Comparison of ENCODE assay signal across 8 mouse cellular contexts in genomic region chr7:45706721-45707241, GRCm38 (mm10). TPM values are rescaled to one million over a fixed set of nuclear protein-coding genes. Genes with fewer than 3 reads are reported as not detected.
DNase-seq lines count a peak whose midpoint lies in the region; ATAC-seq lines count a peak whose summit lies in the region.

No protein-coding gene starts in this region.

- H3K4me3 ChIP-seq in embryonic facial prominence, embryonic 15.5 days (replicated peaks) = peak overlapping the region; percentile 54
- peak overlapping the region; percentile 82 for H3K4me3 ChIP-seq in heart, embryonic 13.5 days
- peak overlapping the region; percentile 66 for H3K4me3 ChIP-seq in liver, embryonic 16.5 days (ENCODE audit: low read depth, low read length)
- H3K4me3 ChIP-seq in neural tube, embryonic 14.5 days (ENCODE audit: low read depth, low read length) = peak overlapping the region; percentile 48

- H3K9me3 ChIP-seq in embryonic facial prominence, embryonic 15.5 days (replicated peaks) = no peaks in the 10 kb centered on the region
- H3K9me3 ChIP-seq in heart, embryonic 13.5 days = no peaks in the 10 kb centered on the region
- H3K9me3 ChIP-seq in liver, embryonic 16.5 days (replicated peaks; ENCODE audit: control insufficient read depth, low read length) = no peaks in the 10 kb centered on the region
- H3K9me3 ChIP-seq in neural tube, embryonic 14.5 days (ENCODE audit: control insufficient read depth, low read length) = no peaks in the 10 kb centered on the region

- H3K36me3 ChIP-seq in embryonic facial prominence, embryonic 15.5 days = peaks cover 25% of the 10 kb centered on the region
- H3K36me3 ChIP-seq in heart, embryonic 13.5 days = peaks cover 23% of the 10 kb centered on the region
- peaks cover 9% of the 10 kb centered on the region for H3K36me3 ChIP-seq in liver, embryonic 16.5 days (ENCODE audit: control insufficient read depth, insufficient read depth)
- peaks cover 15% of the 10 kb centered on the region for H3K36me3 ChIP-seq in neural tube, embryonic 14.5 days (ENCODE audit: control insufficient read depth, insufficient read depth, low read length)

- peak overlapping the region; percentile 87 for H3K4me2 ChIP-seq in embryonic facial prominence, embryonic 15.5 days (replicated peaks)
- H3K4me2 ChIP-seq in heart, embryonic 13.5 days = peak overlapping the region; percentile 99
- peak overlapping the region; percentile 97 for H3K4me2 ChIP-seq in liver, embryonic 16.5 days (ENCODE audit: low read depth, low read length)
- H3K4me2 ChIP-seq in neural tube, embryonic 14.5 days (ENCODE audit: low read depth, low read length) = peak overlapping the region; percentile 93

- WGBS in embryonic facial prominence, embryonic 15.5 days = under 1% methylated on average over 44 of the region's 45 CpGs
- 1% methylated on average over 44 of the region's 45 CpGs for WGBS in heart, embryonic 13.5 days
- WGBS in liver, embryonic 16.5 days (ENCODE audit: insufficient replicate concordance) = under 1% methylated on average over 41 of the region's 45 CpGs
- WGBS in neural tube, embryonic 14.5 days = 1% methylated on average over 30 of the region's 45 CpGs

- H3K4me1 ChIP-seq in embryonic facial prominence, embryonic 15.5 days = peaks cover 56% of the 10 kb centered on the region
- peaks cover 53% of the 10 kb centered on the region for H3K4me1 ChIP-seq in heart, embryonic 13.5 days
- peaks cover 52% of the 10 kb centered on the region for H3K4me1 ChIP-seq in liver, embryonic 16.5 days (ENCODE audit: control insufficient read depth, low read depth, low read length)
- H3K4me1 ChIP-seq in neural tube, embryonic 14.5 days (ENCODE audit: control insufficient read depth, insufficient read depth, low read length) = peaks cover 40% of the 10 kb centered on the region

- DNase-seq in 3T3-L1 (ENCODE audit: low read depth, low spot score) = peak; percentile 56
- DNase-seq in adrenal gland, postnatal 14 days = peak; percentile 97
- peak; percentile 95 for DNase-seq in kidney, postnatal 10 days
- peak; percentile 96 for DNase-seq in testis, postnatal 10 days (ENCODE audit: low spot score)

- ATAC-seq in embryonic facial prominence, embryonic 15.5 days (ENCODE audit: insufficient number of reproducible peaks, low FRiP score, low TSS enrichment, low read depth) = no peak
- ATAC-seq in heart, embryonic 13.5 days (ENCODE audit: extremely low read depth, insufficient number of reproducible peaks, low FRiP score, low TSS enrichment) = no peak
- peak; percentile 20 for ATAC-seq in liver, embryonic 16.5 days (ENCODE audit: low read depth)
- ATAC-seq in neural tube, embryonic 14.5 days (ENCODE audit: low read depth) = no peak

- no peaks in the 10 kb centered on the region for H3K27me3 ChIP-seq in embryonic facial prominence, embryonic 15.5 days
- no peaks in the 10 kb centered on the region for H3K27me3 ChIP-seq in heart, embryonic 13.5 days (replicated peaks)
- H3K27me3 ChIP-seq in liver, embryonic 16.5 days (ENCODE audit: control insufficient read depth, insufficient read depth, low read depth, low read length) = no peaks in the 10 kb centered on the region; the same call in 1 of the 2 replicates
- H3K27me3 ChIP-seq in neural tube, embryonic 14.5 days (ENCODE audit: control insufficient read depth, insufficient read depth, low read length) = no peaks in the 10 kb centered on the region

- H3K27ac ChIP-seq in embryonic facial prominence, embryonic 15.5 days (replicated peaks) = peak overlapping the region; percentile 93
- H3K27ac ChIP-seq in heart, embryonic 13.5 days (replicated peaks) = peak overlapping the region; percentile 92
- peak overlapping the region; percentile 69 for H3K27ac ChIP-seq in liver, embryonic 16.5 days (ENCODE audit: low read length)
- H3K27ac ChIP-seq in neural tube, embryonic 14.5 days (ENCODE audit: low read depth, low read length) = peak overlapping the region; percentile 31; the same call in 1 of the 2 replicates

- H3K9ac ChIP-seq in embryonic facial prominence, embryonic 15.5 days = peak overlapping the region; percentile 68
- peak overlapping the region; percentile 91 for H3K9ac ChIP-seq in heart, embryonic 13.5 days
- peak overlapping the region; percentile 69 for H3K9ac ChIP-seq in liver, embryonic 16.5 days (ENCODE audit: low read depth, low read length)
- peak overlapping the region; percentile 64 for H3K9ac ChIP-seq in neural tube, embryonic 14.5 days (replicated peaks; ENCODE audit: low read depth, low read length)

RNA-seq across cellular contexts. Expression of gene Dbp, which starts 1.9 kb away (rescaled TPM):
- total RNA-seq in adrenal gland, postnatal 14 days (2021) = 31.2 and 46.3 TPM in 2 replicates
- 6.8 and 7.0 TPM in 2 replicates for polyA plus RNA-seq in embryonic facial prominence, embryonic 15.5 days (2015; fragmentation: Nextera tagmentation; extraction: Ambion mirVana)
- polyA plus RNA-seq in heart, embryonic 13.5 days (2015; fragmentation: Nextera tagmentation; extraction: Ambion mirVana) = 2.2 and 3.5 TPM in 2 replicates
- 0.27 and 0.32 TPM in 2 replicates for polyA plus RNA-seq in liver, embryonic 16.5 days (2015; fragmentation: Nextera tagmentation; extraction: Ambion mirVana)
- 2.5 and 2.6 TPM in 2 replicates for polyA plus RNA-seq in neural tube, embryonic 14.5 days (2014; fragmentation: Nextera tagmentation; extraction: Ambion mirVana)

RNA-seq across cellular contexts. Expression of gene Car11, which starts 7.1 kb away (rescaled TPM):
- total RNA-seq in adrenal gland, postnatal 14 days (2021) = 10.5 and 16.9 TPM in 2 replicates
- 17.2 and 17.7 TPM in 2 replicates for polyA plus RNA-seq in embryonic facial prominence, embryonic 15.5 days (2015; fragmentation: Nextera tagmentation; extraction: Ambion mirVana)
- 5.4 and 6.0 TPM in 2 replicates for polyA plus RNA-seq in heart, embryonic 13.5 days (2015; fragmentation: Nextera tagmentation; extraction: Ambion mirVana)
- 0.23 and 0.37 TPM in 2 replicates for polyA plus RNA-seq in liver, embryonic 16.5 days (2015; fragmentation: Nextera tagmentation; extraction: Ambion mirVana)
- 31.9 and 32.8 TPM in 2 replicates for polyA plus RNA-seq in neural tube, embryonic 14.5 days (2014; fragmentation: Nextera tagmentation; extraction: Ambion mirVana)

RNA-seq across cellular contexts. Expression of gene Rpl18, which starts 8.5 kb away (rescaled TPM):
- total RNA-seq in adrenal gland, postnatal 14 days (2021) = 927 and 1,052 TPM in 2 replicates
- 1,062 and 1,100 TPM in 2 replicates for polyA plus RNA-seq in embryonic facial prominence, embryonic 15.5 days (2015; fragmentation: Nextera tagmentation; extraction: Ambion mirVana)
- polyA plus RNA-seq in heart, embryonic 13.5 days (2015; fragmentation: Nextera tagmentation; extraction: Ambion mirVana) = 630 and 695 TPM in 2 replicates
- 460 and 502 TPM in 2 replicates for polyA plus RNA-seq in liver, embryonic 16.5 days (2015; fragmentation: Nextera tagmentation; extraction: Ambion mirVana)
- polyA plus RNA-seq in neural tube, embryonic 14.5 days (2014; fragmentation: Nextera tagmentation; extraction: Ambion mirVana) = 603 and 609 TPM in 2 replicates

RNA-seq across cellular contexts. Expression of gene Sphk2, which starts 11.0 kb away (rescaled TPM):
- 32.3 and 34.4 TPM in 2 replicates for total RNA-seq in adrenal gland, postnatal 14 days (2021)
- 38.4 and 43.4 TPM in 2 replicates for polyA plus RNA-seq in embryonic facial prominence, embryonic 15.5 days (2015; fragmentation: Nextera tagmentation; extraction: Ambion mirVana)
- polyA plus RNA-seq in heart, embryonic 13.5 days (2015; fragmentation: Nextera tagmentation; extraction: Ambion mirVana) = 16.7 and 17.5 TPM in 2 replicates
- polyA plus RNA-seq in liver, embryonic 16.5 days (2015; fragmentation: Nextera tagmentation; extraction: Ambion mirVana) = 11.0 and 13.9 TPM in 2 replicates
- polyA plus RNA-seq in neural tube, embryonic 14.5 days (2014; fragmentation: Nextera tagmentation; extraction: Ambion mirVana) = 15.6 and 19.1 TPM in 2 replicates

RNA-seq across cellular contexts. Expression of gene Sec1, which starts 12.6 kb away (rescaled TPM):
- 0.22 and 0.41 TPM in 2 replicates for total RNA-seq in adrenal gland, postnatal 14 days (2021)
- polyA plus RNA-seq in embryonic facial prominence, embryonic 15.5 days (2015; fragmentation: Nextera tagmentation; extraction: Ambion mirVana) = 9.6 and 11.1 TPM in 2 replicates
- polyA plus RNA-seq in heart, embryonic 13.5 days (2015; fragmentation: Nextera tagmentation; extraction: Ambion mirVana) = 0.29 and 0.47 TPM in 2 replicates
- 0.05 TPM in 1 of 2 replicates, not detected in the other for polyA plus RNA-seq in liver, embryonic 16.5 days (2015; fragmentation: Nextera tagmentation; extraction: Ambion mirVana)
- 0.13 and 0.54 TPM in 2 replicates for polyA plus RNA-seq in neural tube, embryonic 14.5 days (2014; fragmentation: Nextera tagmentation; extraction: Ambion mirVana)

Comparison
In these comparisons a context has a peak if more than half of its experiments do, and no peak if none do; other contexts are left out.
1. H3K27ac ChIP-seq: peak in every context shown above with its lines; median percentile 93 in embryonic facial prominence, embryonic 15.5 days; 92 in heart, embryonic 13.5 days; 69 in liver, embryonic 16.5 days; 31 in neural tube, embryonic 14.5 days.